Mouse (Mus musculus): ENCODE results near the gene Slc38a4. TPM values are rescaled to one million over a fixed set of nuclear protein-coding genes. Genes with fewer than 3 reads are reported as not detected.

Slc38a4 gene
- polyA plus RNA-seq (2015; fragmentation: Nextera tagmentation; extraction: Ambion mirVana), result 5.0 and 11.7 TPM in 2 replicates

- Histone ChIP-seq H3K9ac (replicated peaks) (no peak within 1 kb of the TSS), H3K36me3 (no peaks in the 10 kb centered on the region), H3K27ac (replicated peaks) (no peak within 1 kb of the TSS), H3K4me1 (peaks cover 12% of the 10 kb centered on the region), H3K27me3 (replicated peaks) (no peaks in the 10 kb centered on the region), H3K4me2 (peak within 1 kb of the TSS; percentile 59), H3K9me3 (replicated peaks) (no peaks in the 10 kb centered on the region), H3K4me3 (replicated peaks) (peak within 1 kb of the TSS; percentile 34)
- ATAC-seq (ENCODE audit: low FRiP score), result no peak
- 63% methylated on average over 9 of the region's 9 CpGs for WGBS
These were observed at the start of gene Slc38a4 for GRCm38 (mm10) chr15:97055794-97056193. Slc38a4 (minus strand) TSS chr15:97055956.

DNA sequence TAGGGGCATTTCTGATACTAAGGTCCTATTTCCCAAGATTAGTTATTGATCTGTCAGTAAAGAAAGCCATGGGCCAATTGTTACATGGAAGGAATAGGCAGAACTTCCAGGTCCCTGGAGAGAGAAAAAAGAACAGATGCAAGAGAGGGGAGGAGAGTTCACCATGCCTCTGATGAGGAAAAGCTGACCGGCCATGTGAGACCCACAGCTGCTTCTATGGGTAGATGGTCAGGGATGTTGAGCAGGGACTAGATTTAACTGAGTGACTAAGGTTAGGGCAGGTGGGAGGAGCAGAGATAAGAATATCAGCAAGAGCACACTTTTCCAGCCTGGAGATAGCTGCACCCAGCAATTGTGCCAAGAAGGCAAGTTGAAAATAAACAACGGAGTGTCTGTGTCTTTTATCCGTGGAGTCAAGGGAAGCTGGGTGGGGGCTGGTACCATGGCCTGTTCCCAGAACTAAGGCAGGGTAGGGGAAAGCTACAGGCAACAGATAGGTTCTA is 49.2 kb upstream of the Slc38a4 start:
- Histone ChIP-seq H3K4me2 (no peak overlapping the region), H3K4me3 (replicated peaks) (no peak overlapping the region), H3K9me3 (replicated peaks) (no peaks in the 10 kb centered on the region), H3K27ac (replicated peaks) (no peak overlapping the region), H3K27me3 (replicated peaks) (no peaks in the 10 kb centered on the region), H3K36me3 (no peaks in the 10 kb centered on the region), H3K4me1 (no peaks in the 10 kb centered on the region), H3K9ac (replicated peaks) (no peak overlapping the region)
- WGBS, result 76% methylated on average over 3 of the region's 3 CpGs
- ATAC-seq (ENCODE audit: low FRiP score), result no peak

GRCm38 (mm10) chr15:97104048-97104447 is 48.3 kb upstream of the Slc38a4 start:
- Histone ChIP-seq H3K27ac (replicated peaks) (no peak overlapping the region), H3K27me3 (replicated peaks) (no peaks in the 10 kb centered on the region), H3K4me2 (no peak overlapping the region), H3K4me3 (replicated peaks) (no peak overlapping the region), H3K9ac (replicated peaks) (no peak overlapping the region), H3K9me3 (replicated peaks) (no peaks in the 10 kb centered on the region), H3K4me1 (no peaks in the 10 kb centered on the region), H3K36me3 (no peaks in the 10 kb centered on the region)
- no peak for ATAC-seq (ENCODE audit: low FRiP score)
- 75% methylated on average over 3 of the region's 3 CpGs for WGBS

GRCm38 (mm10) chr15:97102811-97103210 is 47.1 kb upstream of the Slc38a4 start:
- Histone ChIP-seq H3K9me3 (replicated peaks) (no peaks in the 10 kb centered on the region), H3K36me3 (no peaks in the 10 kb centered on the region), H3K9ac (replicated peaks) (no peak overlapping the region), H3K27ac (replicated peaks) (no peak overlapping the region), H3K27me3 (replicated peaks) (no peaks in the 10 kb centered on the region), H3K4me2 (no peak overlapping the region), H3K4me1 (no peaks in the 10 kb centered on the region), H3K4me3 (replicated peaks) (no peak overlapping the region)
- 60% methylated on average over 10 of the region's 10 CpGs for WGBS
- no peak for ATAC-seq (ENCODE audit: low FRiP score)

GRCm38 (mm10) chr15:97102181-97102580 is 46.4 kb upstream of the Slc38a4 start:
- 93% methylated on average over 5 of the region's 5 CpGs for WGBS
- Histone ChIP-seq H3K27me3 (replicated peaks) (no peaks in the 10 kb centered on the region), H3K36me3 (no peaks in the 10 kb centered on the region), H3K9me3 (replicated peaks) (no peaks in the 10 kb centered on the region), H3K27ac (replicated peaks) (no peak overlapping the region), H3K4me1 (no peaks in the 10 kb centered on the region), H3K4me3 (replicated peaks) (no peak overlapping the region), H3K4me2 (no peak overlapping the region), H3K9ac (replicated peaks) (no peak overlapping the region)
- ATAC-seq (ENCODE audit: low FRiP score), result no peak

DNA sequence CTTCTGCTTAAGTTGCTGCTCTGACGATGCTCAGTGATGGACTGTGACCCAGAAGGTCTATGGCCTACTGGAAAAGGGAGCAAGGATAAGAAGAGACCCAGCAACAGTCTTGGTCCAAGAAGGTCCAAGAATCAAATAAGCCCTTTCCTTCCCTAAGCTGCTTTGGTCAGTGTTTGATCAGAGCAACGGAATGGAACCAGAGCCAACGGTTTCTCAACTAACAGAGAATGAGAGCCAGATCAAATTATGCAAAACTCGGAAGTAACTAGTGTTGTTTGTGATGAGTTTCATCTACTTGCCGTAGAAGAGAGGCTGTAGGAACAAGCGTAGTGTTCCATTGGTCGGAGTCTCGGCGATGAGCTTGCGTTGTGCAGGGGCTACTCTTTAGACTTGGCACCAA is 43.3 kb upstream of the Slc38a4 start:
- no peak overlapping the region for H3K27ac ChIP-seq (replicated peaks)
- H3K4me3 ChIP-seq (replicated peaks), result no peak overlapping the region
- H3K9me3 ChIP-seq (replicated peaks), result no peaks in the 10 kb centered on the region
- H3K4me1 ChIP-seq, result no peaks in the 10 kb centered on the region
- 95% methylated on average over 10 of the region's 10 CpGs for WGBS
- H3K4me2 ChIP-seq, result no peak overlapping the region
- H3K36me3 ChIP-seq, result no peaks in the 10 kb centered on the region
- H3K27me3 ChIP-seq (replicated peaks), result no peaks in the 10 kb centered on the region
- H3K9ac ChIP-seq (replicated peaks), result no peak overlapping the region
- no peak for ATAC-seq (ENCODE audit: low FRiP score)

DNA sequence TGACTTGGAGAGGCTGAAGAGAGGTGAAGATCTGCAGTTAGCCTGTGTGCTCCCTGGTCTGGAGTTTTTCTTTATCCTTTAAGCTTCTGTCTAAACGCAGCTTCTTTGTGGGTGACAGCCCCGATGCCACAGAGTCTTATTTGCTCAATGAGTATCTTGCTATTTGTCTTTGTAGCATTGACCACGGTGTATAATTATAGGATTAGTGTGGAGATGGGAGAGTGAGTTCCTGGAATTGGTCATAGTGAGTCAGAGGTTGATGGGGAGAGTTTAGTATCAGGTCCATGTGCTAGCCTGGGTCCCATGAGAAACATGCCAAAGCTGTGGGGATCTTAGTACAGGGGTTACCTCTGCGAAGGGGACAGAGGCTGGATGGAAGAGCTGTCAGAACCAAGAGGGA is 41.8 kb upstream of the Slc38a4 start:
- Histone ChIP-seq H3K4me3 (replicated peaks) (no peak overlapping the region), H3K9me3 (replicated peaks) (no peaks in the 10 kb centered on the region), H3K4me1 (no peaks in the 10 kb centered on the region), H3K27me3 (replicated peaks) (no peaks in the 10 kb centered on the region), H3K36me3 (no peaks in the 10 kb centered on the region), H3K27ac (replicated peaks) (no peak overlapping the region), H3K4me2 (no peak overlapping the region), H3K9ac (replicated peaks) (no peak overlapping the region)
- WGBS, result 94% methylated on average over 4 of the region's 4 CpGs
- ATAC-seq (ENCODE audit: low FRiP score), result no peak

DNA sequence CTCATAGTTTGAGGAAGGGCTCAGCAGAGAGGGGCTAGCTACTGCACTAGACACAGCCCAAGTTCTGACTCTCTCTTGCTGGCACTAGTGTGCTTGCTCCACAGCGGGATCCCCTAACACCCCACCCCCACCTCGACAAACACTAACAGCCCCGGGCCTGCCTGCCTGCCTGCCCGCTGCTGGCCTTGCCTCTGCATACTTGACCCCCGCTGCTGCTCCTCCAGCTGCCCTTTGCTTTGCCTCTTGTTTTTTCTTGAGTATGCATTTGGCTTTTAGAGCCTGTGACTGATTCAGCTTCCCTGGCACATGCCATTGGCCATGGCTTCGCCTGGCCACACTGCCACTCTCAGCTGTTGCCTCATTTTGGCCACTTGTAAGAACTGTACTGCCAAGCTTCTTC is 33.8 kb upstream of the Slc38a4 start:
- 9% methylated on average over 6 of the region's 6 CpGs for WGBS
- ATAC-seq (ENCODE audit: low FRiP score), result no peak
- Histone ChIP-seq H3K4me2 (peak overlapping the region; percentile 23; the same call in 1 of the 2 replicates), H3K36me3 (no peaks in the 10 kb centered on the region), H3K27me3 (replicated peaks) (no peaks in the 10 kb centered on the region), H3K27ac (replicated peaks) (no peak overlapping the region), H3K9me3 (replicated peaks) (no peaks in the 10 kb centered on the region), H3K9ac (replicated peaks) (no peak overlapping the region), H3K4me1 (0 out of 2 replicates have a peak, but pooled peaks cover 4% of the 10 kb centered on the region), H3K4me3 (replicated peaks) (no peak overlapping the region)

DNA sequence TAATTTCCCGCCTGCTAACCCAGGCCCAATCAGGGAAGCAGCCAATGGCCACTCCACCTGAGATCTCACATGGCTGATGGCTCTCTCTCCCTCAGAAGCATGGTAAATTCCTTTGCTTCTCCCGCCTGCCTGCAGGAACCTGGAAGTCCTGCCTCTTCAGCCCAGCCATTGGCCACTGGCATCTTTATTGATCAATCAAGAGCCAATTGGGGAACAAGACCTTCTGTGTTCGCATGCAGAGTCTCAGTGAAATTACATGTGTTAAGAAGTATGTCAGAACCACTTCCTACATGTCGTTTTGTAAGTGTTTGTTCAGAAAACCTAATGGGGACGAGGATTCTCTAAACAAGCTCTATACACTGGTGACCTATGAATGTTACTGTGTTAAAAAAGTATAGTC is 30.1 kb upstream of the Slc38a4 start:
- WGBS, result 55% methylated on average over 5 of the region's 5 CpGs
- H3K4me1 ChIP-seq, result 0 out of 2 replicates have a peak, but pooled peaks cover 4% of the 10 kb centered on the region
- no peak overlapping the region for H3K27ac ChIP-seq (replicated peaks)
- H3K9me3 ChIP-seq (replicated peaks), result no peaks in the 10 kb centered on the region
- no peak; the same call in 1 of the 2 replicates for ATAC-seq (ENCODE audit: low FRiP score)
- no peak overlapping the region for H3K9ac ChIP-seq (replicated peaks)
- H3K4me2 ChIP-seq, result peak overlapping the region; percentile 25; the same call in 1 of the 2 replicates
- no peak overlapping the region for H3K4me3 ChIP-seq (replicated peaks)
- no peaks in the 10 kb centered on the region for H3K27me3 ChIP-seq (replicated peaks)
- H3K36me3 ChIP-seq, result no peaks in the 10 kb centered on the region

- WGBS, result 90% methylated on average over 6 of the region's 6 CpGs
- Histone ChIP-seq H3K27ac (replicated peaks) (no peak overlapping the region), H3K9me3 (replicated peaks) (no peaks in the 10 kb centered on the region)
These were observed 21.9 kb upstream of the Slc38a4 start for GRCm38 (mm10) chr15:97077665-97078064.

GRCm38 (mm10) chr15:97076092-97076491 is 20.3 kb upstream of the Slc38a4 start:
- 70% methylated on average over 3 of the region's 3 CpGs for WGBS
- Histone ChIP-seq H3K4me2 (no peak overlapping the region), H3K27me3 (replicated peaks) (no peaks in the 10 kb centered on the region), H3K4me3 (replicated peaks) (no peak overlapping the region), H3K27ac (replicated peaks) (no peak overlapping the region), H3K4me1 (no peaks in the 10 kb centered on the region), H3K9me3 (replicated peaks) (no peaks in the 10 kb centered on the region), H3K9ac (replicated peaks) (no peak overlapping the region), H3K36me3 (no peaks in the 10 kb centered on the region)
- ATAC-seq (ENCODE audit: low FRiP score), result no peak

More at GRCm38 (mm10) chr15:97077665-97078064, 21.9 kb upstream of the Slc38a4 start:
- no peak overlapping the region for H3K4me2 ChIP-seq
- no peak overlapping the region for H3K9ac ChIP-seq (replicated peaks)
- H3K4me1 ChIP-seq, result no peaks in the 10 kb centered on the region
- no peaks in the 10 kb centered on the region for H3K27me3 ChIP-seq (replicated peaks)
- ATAC-seq (ENCODE audit: low FRiP score), result no peak
- H3K36me3 ChIP-seq, result no peaks in the 10 kb centered on the region
- H3K4me3 ChIP-seq (replicated peaks), result no peak overlapping the region

GRCm38 (mm10) chr15:97075240-97075639 is 19.5 kb upstream of the Slc38a4 start:
- H3K4me2 ChIP-seq, result no peak overlapping the region
- H3K4me1 ChIP-seq, result no peaks in the 10 kb centered on the region
- H3K4me3 ChIP-seq (replicated peaks), result no peak overlapping the region
- ATAC-seq (ENCODE audit: low FRiP score), result no peak
- no peak overlapping the region for H3K9ac ChIP-seq (replicated peaks)
- WGBS, result 84% methylated on average over 4 of the region's 4 CpGs
- no peak overlapping the region for H3K27ac ChIP-seq (replicated peaks)
- no peaks in the 10 kb centered on the region for H3K36me3 ChIP-seq
- no peaks in the 10 kb centered on the region for H3K27me3 ChIP-seq (replicated peaks)
- H3K9me3 ChIP-seq (replicated peaks), result no peaks in the 10 kb centered on the region
